15 mouse cellular contexts compared by ENCODE assay signal in genomic region chr1:193389505-193389904, GRCm38 (mm10). TPM values are rescaled to one million over a fixed set of nuclear protein-coding genes. Genes with fewer than 3 reads are reported as not detected.
DNase-seq lines count a peak whose midpoint lies in the region; ATAC-seq and TF ChIP-seq lines count a peak whose summit lies in the region.
"Had no signal": no experiment of that assay in that cellular context is flagged by ENCODE, and none has a peak within 500 bp of the region (broad histone marks: within the 10 kb centered on the region; RNA-seq: fewer than 3 reads in every experiment).

No protein-coding gene starts in this region.

- no peak overlapping the region for H3K4me3 ChIP-seq in heart, embryonic 15.5 days
- no peak overlapping the region for H3K4me3 ChIP-seq in forebrain, embryonic 11.5 days (ENCODE audit: low read depth, low read length)
- no peak overlapping the region for H3K4me3 ChIP-seq in hindbrain, embryonic 14.5 days (replicated peaks; ENCODE audit: low read length)
- H3K4me3 ChIP-seq in midbrain, embryonic 16.5 days (ENCODE audit: low read depth, low read length) = no peak overlapping the region
- no peak overlapping the region for H3K4me3 ChIP-seq in lung, postnatal 0 days (ENCODE audit: low read depth, low read length)
- H3K4me3 ChIP-seq: layer of hippocampus, adult 2 months had no signal

- no peak for ATAC-seq in heart, embryonic 15.5 days (replicated peaks; ENCODE audit: insufficient number of reproducible peaks, insufficient read depth, low FRiP score, low read depth)
- peak; percentile 65 for ATAC-seq in forebrain, embryonic 11.5 days (replicated peaks; ENCODE audit: low FRiP score)
- ATAC-seq in hindbrain, embryonic 14.5 days (ENCODE audit: low FRiP score) = peak; percentile 67
- peak; percentile 29; the same call in 1 of the 2 replicates for ATAC-seq in midbrain, embryonic 16.5 days
- no peak for ATAC-seq in erythroblast, adult 5-6 weeks (replicated peaks; ENCODE audit: low FRiP score, poor library complexity, severe bottlenecking)
- no peak for ATAC-seq in lung, postnatal 0 days
- ATAC-seq: CD4-positive, CD25-positive, alpha-beta regulatory T cell, adult 4 months; intestine, postnatal 0 days had no signal

- no peak for TF ChIP-seq EP300 in lung, postnatal 0 days (IDR thresholded peaks at IDR 0.05)

- peaks cover 31% of the 10 kb centered on the region for H3K4me1 ChIP-seq in heart, embryonic 15.5 days (replicated peaks)
- H3K4me1 ChIP-seq in forebrain, embryonic 11.5 days (replicated peaks; ENCODE audit: control insufficient read depth, insufficient read depth, low read length) = peaks cover 9% of the 10 kb centered on the region
- H3K4me1 ChIP-seq in hindbrain, embryonic 14.5 days (replicated peaks; ENCODE audit: control insufficient read depth, insufficient read depth, low read length) = peaks cover 26% of the 10 kb centered on the region
- peaks cover 20% of the 10 kb centered on the region; the same call in 1 of the 2 replicates for H3K4me1 ChIP-seq in midbrain, embryonic 16.5 days (ENCODE audit: control insufficient read depth, insufficient read depth, low read length)
- peaks cover 2% of the 10 kb centered on the region; the same call in 1 of the 2 replicates for H3K4me1 ChIP-seq in lung, postnatal 0 days (ENCODE audit: insufficient read depth, low read depth, low read length)

- no peaks in the 10 kb centered on the region for H3K36me3 ChIP-seq in heart, embryonic 15.5 days
- no peaks in the 10 kb centered on the region for H3K36me3 ChIP-seq in forebrain, embryonic 11.5 days (ENCODE audit: control insufficient read depth, insufficient read depth, low read length)
- no peaks in the 10 kb centered on the region for H3K36me3 ChIP-seq in hindbrain, embryonic 14.5 days (replicated peaks; ENCODE audit: control insufficient read depth, insufficient read depth)
- H3K36me3 ChIP-seq in midbrain, embryonic 16.5 days (ENCODE audit: control insufficient read depth, insufficient read depth, low read length) = no peaks in the 10 kb centered on the region
- no peaks in the 10 kb centered on the region for H3K36me3 ChIP-seq in lung, postnatal 0 days (ENCODE audit: insufficient read depth, low read length)

- no peak overlapping the region for H3K4me2 ChIP-seq in heart, embryonic 15.5 days
- no peak overlapping the region for H3K4me2 ChIP-seq in forebrain, embryonic 11.5 days (ENCODE audit: low read depth, low read length, severe bottlenecking)
- H3K4me2 ChIP-seq in hindbrain, embryonic 14.5 days (replicated peaks) = no peak overlapping the region
- H3K4me2 ChIP-seq in midbrain, embryonic 16.5 days (ENCODE audit: low read length) = no peak overlapping the region
- H3K4me2 ChIP-seq in lung, postnatal 0 days (replicated peaks; ENCODE audit: low read depth, low read length) = no peak overlapping the region

- no peaks in the 10 kb centered on the region for H3K27me3 ChIP-seq in heart, embryonic 15.5 days
- peaks cover 2% of the 10 kb centered on the region; the same call in 1 of the 2 replicates for H3K27me3 ChIP-seq in forebrain, embryonic 11.5 days (ENCODE audit: control insufficient read depth, insufficient read depth, low read length)
- no peaks in the 10 kb centered on the region for H3K27me3 ChIP-seq in hindbrain, embryonic 14.5 days (ENCODE audit: control insufficient read depth, insufficient read depth, low read length)
- no peaks in the 10 kb centered on the region for H3K27me3 ChIP-seq in midbrain, embryonic 16.5 days (ENCODE audit: control insufficient read depth, insufficient read depth, low read depth, low read length)
- H3K27me3 ChIP-seq in lung, postnatal 0 days (replicated peaks; ENCODE audit: insufficient read depth, low read length) = 0 out of 2 replicates have a peak, but pooled peaks cover 4% of the 10 kb centered on the region

- no peak for TF ChIP-seq CTCF in lung, postnatal 0 days (IDR thresholded peaks at IDR 0.05)

- peak overlapping the region; percentile 54 for H3K27ac ChIP-seq in heart, embryonic 15.5 days
- H3K27ac ChIP-seq in forebrain, embryonic 11.5 days (ENCODE audit: low read depth, low read length) = peak overlapping the region; percentile 31; the same call in 1 of the 2 replicates
- H3K27ac ChIP-seq in hindbrain, embryonic 14.5 days = peak overlapping the region; percentile 63; the same call in 1 of the 2 replicates
- no peak overlapping the region for H3K27ac ChIP-seq in midbrain, embryonic 16.5 days (ENCODE audit: low read length)
- no peak overlapping the region for H3K27ac ChIP-seq in lung, postnatal 0 days (ENCODE audit: low read length)
- H3K27ac ChIP-seq: layer of hippocampus, adult 2 months had no signal

- 15% methylated on average over 3 of the region's 3 CpGs for WGBS in heart, embryonic 15.5 days
- 7% methylated on average over 3 of the region's 3 CpGs for WGBS in forebrain, embryonic 11.5 days
- WGBS in hindbrain, embryonic 14.5 days = 5% methylated on average over 3 of the region's 3 CpGs
- WGBS in midbrain, embryonic 16.5 days = 6% methylated on average over 3 of the region's 3 CpGs
- 27% methylated on average over 3 of the region's 3 CpGs for WGBS in lung, postnatal 0 days

- DNase-seq in heart, adult 9 months (ENCODE audit: low spot score in 2 of 2) = no peak
- no peak for DNase-seq in forebrain, embryonic 11.5 days (ENCODE audit: low spot score)
- peak; percentile 57 for DNase-seq in hindbrain, embryonic 14.5 days (ENCODE audit: low spot score)
- no peak for DNase-seq in testis, postnatal 14 days (ENCODE audit: low spot score)
- DNase-seq in lung, postnatal 0 days (ENCODE audit: low spot score) = no peak
- DNase-seq: adrenal gland, postnatal 25 days; cerebellum, adult 11-12 months; gastrocnemius, postnatal 10 days had no signal

- no peaks in the 10 kb centered on the region for H3K9me3 ChIP-seq in heart, embryonic 15.5 days (replicated peaks)
- no peaks in the 10 kb centered on the region for H3K9me3 ChIP-seq in forebrain, embryonic 11.5 days (ENCODE audit: control insufficient read depth, low read length)
- no peaks in the 10 kb centered on the region for H3K9me3 ChIP-seq in hindbrain, embryonic 14.5 days (ENCODE audit: control insufficient read depth, low read length)
- no peaks in the 10 kb centered on the region for H3K9me3 ChIP-seq in midbrain, embryonic 16.5 days (replicated peaks; ENCODE audit: control insufficient read depth, low read length, poor library complexity, severe bottlenecking)
- H3K9me3 ChIP-seq in lung, postnatal 0 days (ENCODE audit: low read length) = no peaks in the 10 kb centered on the region

- no peak overlapping the region for H3K9ac ChIP-seq in heart, embryonic 15.5 days
- peak overlapping the region; percentile 6; the same call in 1 of the 2 replicates for H3K9ac ChIP-seq in forebrain, embryonic 11.5 days (ENCODE audit: low read length)
- H3K9ac ChIP-seq in hindbrain, embryonic 14.5 days = no peak overlapping the region
- no peak overlapping the region for H3K9ac ChIP-seq in midbrain, embryonic 16.5 days (ENCODE audit: low read depth, low read length)
- H3K9ac ChIP-seq in lung, postnatal 0 days (replicated peaks; ENCODE audit: low read depth) = no peak overlapping the region

RNA-seq across cellular contexts. Expression of gene Camk1g, which starts 19.4 kb away (rescaled TPM):
- 11.5 and 13.3 TPM in 2 replicates for polyA plus RNA-seq in heart, embryonic 15.5 days (2015; fragmentation: Nextera tagmentation; extraction: Ambion mirVana)
- 15.0 and 17.4 TPM in 2 replicates for polyA plus RNA-seq in forebrain, embryonic 11.5 days (2014; fragmentation: Nextera tagmentation; extraction: Ambion mirVana)
- 39.9 and 45.2 TPM in 2 replicates for polyA plus RNA-seq in hindbrain, embryonic 14.5 days (2014; fragmentation: Nextera tagmentation; extraction: Ambion mirVana)
- polyA plus RNA-seq in midbrain, embryonic 16.5 days (2015; fragmentation: Nextera tagmentation; extraction: Ambion mirVana) = 53.5 and 54.1 TPM in 2 replicates
- not detected in 2 replicates for total RNA-seq in erythroblast, adult 5-6 weeks (2015; ENCODE audit: low replicate concordance)
- total RNA-seq in erythroblast, adult 5-6 weeks (2017; ENCODE audit: low replicate concordance) = not detected in 2 replicates
- polyA plus RNA-seq in lung, postnatal 0 days (2015; fragmentation: Nextera tagmentation; extraction: Ambion mirVana) = 14.4 and 15.9 TPM in 2 replicates
- total RNA-seq: megakaryocyte-erythroid progenitor cell, adult 5-6 weeks had no signal
- polyA plus RNA-seq: CD4-positive, CD25-positive, alpha-beta regulatory T cell, adult 4 months had no signal

Comparison
In these comparisons a context has a peak if more than half of its experiments do, and no peak if none do; other contexts are left out.
1. ATAC-seq: peak in forebrain, embryonic 11.5 days (single experiment), hindbrain, embryonic 14.5 days (single experiment) and midbrain, embryonic 16.5 days (single experiment); none in heart, embryonic 15.5 days (single experiment), erythroblast, adult 5-6 weeks (single experiment) and lung, postnatal 0 days (single experiment).
2. H3K27ac ChIP-seq: peak in heart, embryonic 15.5 days (single experiment), forebrain, embryonic 11.5 days (single experiment) and hindbrain, embryonic 14.5 days (single experiment); none in midbrain, embryonic 16.5 days (single experiment) and lung, postnatal 0 days (single experiment).